Mouse (Mus musculus): ENCODE measurements around the gene Cst3. TPM values are rescaled to one million over a fixed set of nuclear protein-coding genes. Genes with fewer than 3 reads are reported as not detected.

The Cst3 gene
- polyA plus RNA-seq, 1 experiment = 442 TPM

DNA sequence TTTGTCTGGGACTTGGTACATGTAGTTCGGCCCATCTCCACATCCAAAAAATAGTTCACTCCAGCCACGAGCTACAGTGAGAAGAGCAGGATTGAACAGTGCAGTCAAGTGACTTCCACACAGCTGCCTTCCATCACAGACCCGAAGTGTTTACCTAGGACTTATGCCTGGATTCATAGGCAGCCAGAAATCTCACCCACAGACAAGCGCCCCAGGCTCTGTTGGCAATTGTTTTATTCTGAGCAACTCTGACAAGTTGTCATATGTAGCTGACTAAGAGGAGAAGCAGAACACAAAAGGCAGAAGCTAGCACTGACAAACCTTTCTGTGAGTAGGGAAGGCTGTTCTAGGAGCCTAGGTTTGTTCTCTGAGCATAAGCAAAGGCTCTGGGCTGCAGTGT, 2.6 kb downstream of the Cst3 start:
- TF ChIP-seq CTCF (IDR thresholded peaks at IDR 0.05; ENCODE audit: control insufficient read depth, insufficient read depth, insufficient replicate concordance, low read depth, low read length) (no peak), POLR2A (IDR thresholded peaks at IDR 0.05; ENCODE audit: control insufficient read depth, low read depth, low read length) (no peak)
- Histone ChIP-seq H3K36me3 (ENCODE audit: control insufficient read depth, insufficient read depth, low read length) (no peaks in the 10 kb centered on the region), H3K27me3 (ENCODE audit: control insufficient read depth, insufficient read depth, low read length) (no peaks in the 10 kb centered on the region), H3K4me3 (ENCODE audit: control insufficient read depth, low read depth, low read length) (no peak overlapping the region), H3K4me1 (ENCODE audit: control insufficient read depth, insufficient read depth, low read length) (peaks cover 7% of the 10 kb centered on the region), H3K27ac (ENCODE audit: control insufficient read depth, insufficient read depth, low read depth, low read length) (no peak overlapping the region)

DNA sequence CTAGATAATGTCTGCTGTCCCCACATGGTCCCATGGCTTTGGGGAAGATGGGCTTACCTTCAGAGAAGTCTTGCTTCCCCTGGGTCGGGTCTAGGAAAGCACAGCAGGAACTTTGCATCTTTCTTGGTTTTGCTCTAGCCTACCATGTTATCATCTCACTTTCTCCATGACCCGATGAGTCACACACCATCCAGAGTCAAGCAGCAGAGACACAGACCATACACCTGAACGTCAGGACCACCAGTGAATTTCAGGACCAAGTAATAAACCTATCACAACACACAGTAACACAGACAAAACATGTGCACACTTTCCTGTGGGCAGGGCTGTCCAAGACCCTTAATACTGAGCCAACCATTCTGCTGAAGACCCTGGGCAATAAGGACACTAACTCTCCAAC, 5.0 kb downstream of the Cst3 start:
- Histone ChIP-seq H3K36me3 (ENCODE audit: control insufficient read depth, insufficient read depth, low read length) (no peaks in the 10 kb centered on the region), H3K4me3 (ENCODE audit: control insufficient read depth, low read depth, low read length) (no peak overlapping the region), H3K27ac (ENCODE audit: control insufficient read depth, insufficient read depth, low read depth, low read length) (no peak overlapping the region), H3K4me1 (ENCODE audit: control insufficient read depth, insufficient read depth, low read length) (peaks cover 5% of the 10 kb centered on the region), H3K27me3 (ENCODE audit: control insufficient read depth, insufficient read depth, low read length) (no peaks in the 10 kb centered on the region)
- no peak for TF ChIP-seq POLR2A (IDR thresholded peaks at IDR 0.05; ENCODE audit: control insufficient read depth, low read depth, low read length)
- TF ChIP-seq CTCF (IDR thresholded peaks at IDR 0.05; ENCODE audit: control insufficient read depth, insufficient read depth, insufficient replicate concordance, low read depth, low read length) = no peak

DNA sequence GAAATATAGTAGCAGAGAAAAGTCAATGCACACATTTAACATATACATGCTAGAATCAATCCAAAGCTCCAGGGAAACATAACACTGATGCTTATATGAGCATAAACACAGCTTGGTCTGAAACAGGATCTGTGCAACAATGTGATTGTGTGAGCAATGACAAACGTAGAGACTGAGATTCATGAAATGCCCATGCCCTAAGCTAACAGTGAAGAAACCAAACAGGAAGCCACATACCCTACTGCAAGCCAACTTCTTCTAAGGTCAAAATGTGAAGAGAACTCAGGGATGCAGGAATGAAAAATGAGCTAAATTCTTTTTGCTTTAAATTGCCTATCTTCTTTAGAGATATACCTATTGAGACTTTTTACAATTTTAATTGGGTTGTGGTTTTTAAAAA, 6.5 kb downstream of the Cst3 start:
- TF ChIP-seq POLR2A (IDR thresholded peaks at IDR 0.05; ENCODE audit: control insufficient read depth, low read depth, low read length) (no peak), CTCF (IDR thresholded peaks at IDR 0.05; ENCODE audit: control insufficient read depth, insufficient read depth, insufficient replicate concordance, low read depth, low read length) (no peak)
- Histone ChIP-seq H3K27me3 (ENCODE audit: control insufficient read depth, insufficient read depth, low read length) (no peaks in the 10 kb centered on the region), H3K4me1 (ENCODE audit: control insufficient read depth, insufficient read depth, low read length) (no peaks in the 10 kb centered on the region), H3K36me3 (ENCODE audit: control insufficient read depth, insufficient read depth, low read length) (no peaks in the 10 kb centered on the region), H3K27ac (ENCODE audit: control insufficient read depth, insufficient read depth, low read depth, low read length) (no peak overlapping the region), H3K4me3 (ENCODE audit: control insufficient read depth, low read depth, low read length) (no peak overlapping the region)

DNA sequence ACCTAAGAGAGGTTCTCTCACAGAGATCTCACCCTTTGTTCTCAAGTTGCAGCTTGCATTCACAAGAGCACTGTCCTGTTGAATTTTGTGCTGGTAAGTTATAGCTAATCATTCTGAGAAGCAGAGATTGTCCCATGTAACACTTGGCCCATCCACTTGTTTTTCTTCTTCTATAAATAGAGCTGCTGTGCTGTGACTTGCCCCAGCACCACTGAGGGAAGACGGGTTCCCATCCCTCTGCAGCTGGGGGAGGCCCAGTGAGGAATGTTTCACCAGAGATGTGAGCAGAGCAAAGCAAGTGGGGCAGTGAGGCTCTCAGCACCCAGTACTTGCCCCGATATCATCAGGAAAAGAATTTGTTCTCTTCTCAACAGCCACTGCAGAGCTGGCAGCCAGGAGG, 10.5 kb downstream of the Cst3 start, which contains the start of gene 9230104L09Rik:
Gene 9230104L09Rik (minus strand): TSS at position 73 of the 400 bp plus-strand sequence.
- Histone ChIP-seq H3K27ac (ENCODE audit: control insufficient read depth, insufficient read depth, low read depth, low read length) (peak within 1 kb of the TSS; percentile 57), H3K4me1 (ENCODE audit: control insufficient read depth, insufficient read depth, low read length) (no peaks in the 10 kb centered on the region), H3K4me3 (ENCODE audit: control insufficient read depth, low read depth, low read length) (no peak within 1 kb of the TSS), H3K27me3 (ENCODE audit: control insufficient read depth, insufficient read depth, low read length) (no peaks in the 10 kb centered on the region), H3K36me3 (ENCODE audit: control insufficient read depth, insufficient read depth, low read length) (no peaks in the 10 kb centered on the region)
- no peak for TF ChIP-seq CTCF (IDR thresholded peaks at IDR 0.05; ENCODE audit: control insufficient read depth, insufficient read depth, insufficient replicate concordance, low read depth, low read length)
- TF ChIP-seq POLR2A (IDR thresholded peaks at IDR 0.05; ENCODE audit: control insufficient read depth, low read depth, low read length) = no peak

DNA sequence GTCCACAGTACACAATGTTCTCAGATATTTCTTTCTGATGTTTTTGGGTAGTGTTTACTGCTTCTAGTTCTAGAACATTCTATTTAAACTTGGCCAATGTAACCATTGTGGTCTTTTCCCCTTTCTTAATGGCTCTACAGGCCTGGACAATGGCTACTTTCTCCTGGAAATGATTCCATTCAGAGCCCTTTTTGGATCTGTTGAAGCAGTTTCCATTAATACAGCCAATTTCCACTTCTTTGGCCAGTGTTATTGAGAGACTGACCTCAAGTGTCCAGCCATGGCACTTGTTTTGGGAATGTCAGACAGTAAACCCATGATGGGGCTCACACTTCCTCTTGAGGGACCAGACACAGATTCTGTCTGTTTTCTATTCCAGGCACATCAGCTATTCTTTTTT, 13.8 kb downstream of the Cst3 start:
- Histone ChIP-seq H3K36me3 (ENCODE audit: control insufficient read depth, insufficient read depth, low read length) (no peaks in the 10 kb centered on the region), H3K27me3 (ENCODE audit: control insufficient read depth, insufficient read depth, low read length) (no peaks in the 10 kb centered on the region), H3K27ac (ENCODE audit: control insufficient read depth, insufficient read depth, low read depth, low read length) (no peak overlapping the region), H3K4me1 (ENCODE audit: control insufficient read depth, insufficient read depth, low read length) (no peaks in the 10 kb centered on the region), H3K4me3 (ENCODE audit: control insufficient read depth, low read depth, low read length) (no peak overlapping the region)
- TF ChIP-seq POLR2A (IDR thresholded peaks at IDR 0.05; ENCODE audit: control insufficient read depth, low read depth, low read length) = no peak
- no peak for TF ChIP-seq CTCF (IDR thresholded peaks at IDR 0.05; ENCODE audit: control insufficient read depth, insufficient read depth, insufficient replicate concordance, low read depth, low read length)

DNA sequence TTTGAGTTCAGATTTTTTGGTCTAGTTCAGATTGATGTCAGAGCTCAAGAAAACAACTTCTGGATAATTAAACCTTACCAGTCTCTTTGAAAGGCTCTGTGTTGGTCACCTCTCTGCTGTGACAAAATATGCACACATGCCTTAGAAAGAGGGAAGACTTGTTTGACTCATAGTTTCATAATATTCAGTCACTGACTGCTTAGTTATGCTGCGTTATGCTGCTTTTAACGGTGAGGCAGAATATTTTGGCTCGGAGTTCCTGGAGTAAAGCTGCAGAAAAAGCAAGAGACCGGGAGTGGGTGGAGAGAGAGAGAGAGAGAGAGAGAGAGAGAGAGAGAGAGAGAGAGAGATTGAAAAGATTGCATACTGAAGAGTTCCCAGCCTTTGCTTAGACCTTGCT, 14.5 kb downstream of the Cst3 start:
- Histone ChIP-seq H3K4me1 (ENCODE audit: control insufficient read depth, insufficient read depth, low read length) (no peaks in the 10 kb centered on the region), H3K27me3 (ENCODE audit: control insufficient read depth, insufficient read depth, low read length) (no peaks in the 10 kb centered on the region), H3K27ac (ENCODE audit: control insufficient read depth, insufficient read depth, low read depth, low read length) (no peak overlapping the region), H3K36me3 (ENCODE audit: control insufficient read depth, insufficient read depth, low read length) (no peaks in the 10 kb centered on the region), H3K4me3 (ENCODE audit: control insufficient read depth, low read depth, low read length) (no peak overlapping the region)
- TF ChIP-seq POLR2A (IDR thresholded peaks at IDR 0.05; ENCODE audit: control insufficient read depth, low read depth, low read length) (no peak), CTCF (IDR thresholded peaks at IDR 0.05; ENCODE audit: control insufficient read depth, insufficient read depth, insufficient replicate concordance, low read depth, low read length) (no peak)

DNA sequence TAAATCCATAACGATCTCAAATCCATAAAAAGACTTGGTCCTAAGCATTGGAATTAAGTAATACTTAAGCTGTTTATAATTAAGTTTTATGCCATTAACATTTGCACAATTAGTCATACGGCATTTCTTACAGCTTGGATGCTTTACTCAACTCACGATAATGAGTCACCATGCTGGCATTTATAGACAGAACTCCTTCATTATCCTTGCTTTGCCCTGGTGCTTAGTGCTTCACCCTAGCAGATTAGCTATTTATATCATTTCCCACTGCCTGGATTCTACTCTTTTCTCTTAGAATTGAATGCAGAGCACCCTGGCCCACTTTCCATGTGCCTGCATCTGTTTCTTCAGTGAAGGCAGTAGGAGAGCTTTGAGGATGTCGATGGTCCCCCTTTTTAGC, 18.0 kb downstream of the Cst3 start:
- no peak for TF ChIP-seq POLR2A (IDR thresholded peaks at IDR 0.05; ENCODE audit: control insufficient read depth, low read depth, low read length)
- no peak for TF ChIP-seq CTCF (IDR thresholded peaks at IDR 0.05; ENCODE audit: control insufficient read depth, insufficient read depth, insufficient replicate concordance, low read depth, low read length)
- Histone ChIP-seq H3K4me1 (ENCODE audit: control insufficient read depth, insufficient read depth, low read length) (no peaks in the 10 kb centered on the region), H3K4me3 (ENCODE audit: control insufficient read depth, low read depth, low read length) (no peak overlapping the region), H3K36me3 (ENCODE audit: control insufficient read depth, insufficient read depth, low read length) (no peaks in the 10 kb centered on the region), H3K27me3 (ENCODE audit: control insufficient read depth, insufficient read depth, low read length) (no peaks in the 10 kb centered on the region), H3K27ac (ENCODE audit: control insufficient read depth, insufficient read depth, low read depth, low read length) (no peak overlapping the region)

Data from testis, adult 2 months (tissue).